Mouse (Mus musculus): ENCODE measurements at regions not wholly inside any gene's neighbourhood (a gene's known extent, or its start where the extent isn't known, plus 50 kb on each side); places are given as distances from the start of the nearest gene placed in this dataset.

- 77% methylated on average over 7 of the region's 7 CpGs for WGBS
- Histone ChIP-seq H3K4me2 (no peak overlapping the region), H3K27ac (ENCODE audit: low read depth, low read length) (no peak overlapping the region), H3K9ac (ENCODE audit: low read length) (no peak overlapping the region), H3K36me3 (ENCODE audit: control insufficient read depth, insufficient read depth, low read length) (no peaks in the 10 kb centered on the region), H3K4me1 (ENCODE audit: control insufficient read depth, insufficient read depth, low read length) (peaks cover 2% of the 10 kb centered on the region; the same call in 1 of the 2 replicates), H3K9me3 (ENCODE audit: control insufficient read depth, low read length) (no peaks in the 10 kb centered on the region; the same call in 1 of the 2 replicates), H3K4me3 (ENCODE audit: low read depth, low read length) (no peak overlapping the region), H3K27me3 (ENCODE audit: control insufficient read depth, insufficient read depth, low read length) (no peaks in the 10 kb centered on the region)
- ATAC-seq (ENCODE audit: low FRiP score): 0 out of 2 replicates have a peak, but pooled peaks have one; percentile 47
- DNase-seq (ENCODE audit: low spot score, missing footprints): peak; percentile 41
Observed at GRCm38 (mm10) chr3:58123396-58124077, 275.7 kb upstream of the Pfn2 start.

- no peaks in the 10 kb centered on the region for H3K27me3 ChIP-seq (ENCODE audit: control insufficient read depth, insufficient read depth, low read length)
- no peak overlapping the region for H3K9ac ChIP-seq (ENCODE audit: low read length)
- H3K9me3 ChIP-seq (ENCODE audit: control insufficient read depth, low read length): no peaks in the 10 kb centered on the region; the same call in 1 of the 2 replicates
- WGBS: 81% methylated on average over 1 of the region's 1 CpGs
- no peak for ATAC-seq (ENCODE audit: low FRiP score)
- H3K36me3 ChIP-seq (ENCODE audit: control insufficient read depth, insufficient read depth, low read length): no peaks in the 10 kb centered on the region
- peaks cover 2% of the 10 kb centered on the region; the same call in 1 of the 2 replicates for H3K4me1 ChIP-seq (ENCODE audit: control insufficient read depth, insufficient read depth, low read length)
- H3K4me2 ChIP-seq: no peak overlapping the region
- no peak overlapping the region for H3K4me3 ChIP-seq (ENCODE audit: low read depth, low read length)
- DNase-seq (ENCODE audit: low spot score, missing footprints): peak; percentile 75
- H3K27ac ChIP-seq (ENCODE audit: low read depth, low read length): no peak overlapping the region
Observed at GRCm38 (mm10) chr3:58124886-58125285, 277.0 kb upstream of the Pfn2 start.

GRCm38 (mm10) chr3:58126996-58127395 lies 279.1 kb upstream of the Pfn2 start:
- H3K9ac ChIP-seq (ENCODE audit: low read length): no peak overlapping the region
- no peaks in the 10 kb centered on the region for H3K9me3 ChIP-seq (ENCODE audit: control insufficient read depth, low read length)
- peaks cover 2% of the 10 kb centered on the region; the same call in 1 of the 2 replicates for H3K4me1 ChIP-seq (ENCODE audit: control insufficient read depth, insufficient read depth, low read length)
- no peak overlapping the region for H3K4me3 ChIP-seq (ENCODE audit: low read depth, low read length)
- H3K27me3 ChIP-seq (ENCODE audit: control insufficient read depth, insufficient read depth, low read length): no peaks in the 10 kb centered on the region
- no peak overlapping the region for H3K4me2 ChIP-seq
- ATAC-seq (ENCODE audit: low FRiP score) (no peak), DNase-seq (ENCODE audit: low spot score, missing footprints) (no peak)
- no peak overlapping the region for H3K27ac ChIP-seq (ENCODE audit: low read depth, low read length)
- H3K36me3 ChIP-seq (ENCODE audit: control insufficient read depth, insufficient read depth, low read length): no peaks in the 10 kb centered on the region

- no peaks in the 10 kb centered on the region for H3K27me3 ChIP-seq (ENCODE audit: control insufficient read depth, insufficient read depth, low read length)
- H3K9me3 ChIP-seq (ENCODE audit: control insufficient read depth, low read length): no peaks in the 10 kb centered on the region
- H3K4me2 ChIP-seq: no peak overlapping the region
- 50% methylated on average over 8 of the region's 8 CpGs for WGBS
- peaks cover 2% of the 10 kb centered on the region; the same call in 1 of the 2 replicates for H3K4me1 ChIP-seq (ENCODE audit: control insufficient read depth, insufficient read depth, low read length)
- ATAC-seq (ENCODE audit: low FRiP score) (peak; percentile 82), DNase-seq (ENCODE audit: low spot score, missing footprints) (no peak)
- no peak overlapping the region for H3K9ac ChIP-seq (ENCODE audit: low read length)
- no peaks in the 10 kb centered on the region for H3K36me3 ChIP-seq (ENCODE audit: control insufficient read depth, insufficient read depth, low read length)
- no peak overlapping the region for H3K27ac ChIP-seq (ENCODE audit: low read depth, low read length)
- H3K4me3 ChIP-seq (ENCODE audit: low read depth, low read length): no peak overlapping the region
Observed at GRCm38 (mm10) chr3:58128059-58128458, 280.2 kb upstream of the Pfn2 start.

- DNase-seq (ENCODE audit: low spot score, missing footprints): no peak
- no peaks in the 10 kb centered on the region for H3K9me3 ChIP-seq (ENCODE audit: control insufficient read depth, low read length)
- peaks cover 2% of the 10 kb centered on the region; the same call in 1 of the 2 replicates for H3K4me1 ChIP-seq (ENCODE audit: control insufficient read depth, insufficient read depth, low read length)
- H3K27me3 ChIP-seq (ENCODE audit: control insufficient read depth, insufficient read depth, low read length): no peaks in the 10 kb centered on the region
- H3K9ac ChIP-seq (ENCODE audit: low read length): no peak overlapping the region
- no peak for ATAC-seq (ENCODE audit: low FRiP score)
- WGBS: 70% methylated on average over 6 of the region's 6 CpGs
- no peak overlapping the region for H3K27ac ChIP-seq (ENCODE audit: low read depth, low read length)
- no peak overlapping the region for H3K4me3 ChIP-seq (ENCODE audit: low read depth, low read length)
- H3K36me3 ChIP-seq (ENCODE audit: control insufficient read depth, insufficient read depth, low read length): no peaks in the 10 kb centered on the region
- H3K4me2 ChIP-seq: no peak overlapping the region
Observed at GRCm38 (mm10) chr3:58129358-58129903, 281.6 kb upstream of the Pfn2 start.

GRCm38 (mm10) chr3:58135607-58136365 lies 278.7 kb upstream of the Tsc22d2 start:
- H3K27ac ChIP-seq (ENCODE audit: low read depth, low read length): no peak overlapping the region
- DNase-seq (ENCODE audit: low spot score, missing footprints) (no peak), ATAC-seq (ENCODE audit: low FRiP score) (no peak)
- H3K4me2 ChIP-seq: no peak overlapping the region
- no peaks in the 10 kb centered on the region for H3K9me3 ChIP-seq (ENCODE audit: control insufficient read depth, low read length)
- H3K9ac ChIP-seq (ENCODE audit: low read length): no peak overlapping the region
- H3K27me3 ChIP-seq (ENCODE audit: control insufficient read depth, insufficient read depth, low read length): no peaks in the 10 kb centered on the region
- WGBS: 44% methylated on average over 10 of the region's 10 CpGs
- H3K4me3 ChIP-seq (ENCODE audit: low read depth, low read length): no peak overlapping the region
- no peaks in the 10 kb centered on the region for H3K4me1 ChIP-seq (ENCODE audit: control insufficient read depth, insufficient read depth, low read length)
- no peaks in the 10 kb centered on the region for H3K36me3 ChIP-seq (ENCODE audit: control insufficient read depth, insufficient read depth, low read length)

- Histone ChIP-seq H3K4me2 (no peak overlapping the region), H3K4me3 (ENCODE audit: low read depth, low read length) (no peak overlapping the region), H3K9me3 (ENCODE audit: control insufficient read depth, low read length) (no peaks in the 10 kb centered on the region), H3K27ac (ENCODE audit: low read depth, low read length) (no peak overlapping the region), H3K36me3 (ENCODE audit: control insufficient read depth, insufficient read depth, low read length) (no peaks in the 10 kb centered on the region), H3K9ac (ENCODE audit: low read length) (no peak overlapping the region), H3K4me1 (ENCODE audit: control insufficient read depth, insufficient read depth, low read length) (no peaks in the 10 kb centered on the region), H3K27me3 (ENCODE audit: control insufficient read depth, insufficient read depth, low read length) (no peaks in the 10 kb centered on the region)
- ATAC-seq (ENCODE audit: low FRiP score) (no peak), DNase-seq (ENCODE audit: low spot score, missing footprints) (peak; percentile 89)
- WGBS: 75% methylated on average over 8 of the region's 8 CpGs
Observed at GRCm38 (mm10) chr3:58138726-58139585, 275.6 kb upstream of the Tsc22d2 start.

- DNase-seq (ENCODE audit: low spot score, missing footprints) (no peak), ATAC-seq (ENCODE audit: low FRiP score) (no peak)
- H3K9ac ChIP-seq (ENCODE audit: low read length): no peak overlapping the region
- no peak overlapping the region for H3K4me2 ChIP-seq
- 69% methylated on average over 3 of the region's 3 CpGs for WGBS
- H3K9me3 ChIP-seq (ENCODE audit: control insufficient read depth, low read length): no peaks in the 10 kb centered on the region
- H3K27me3 ChIP-seq (ENCODE audit: control insufficient read depth, insufficient read depth, low read length): no peaks in the 10 kb centered on the region
- H3K36me3 ChIP-seq (ENCODE audit: control insufficient read depth, insufficient read depth, low read length): no peaks in the 10 kb centered on the region
- H3K4me3 ChIP-seq (ENCODE audit: low read depth, low read length): no peak overlapping the region
- H3K27ac ChIP-seq (ENCODE audit: low read depth, low read length): no peak overlapping the region
- H3K4me1 ChIP-seq (ENCODE audit: control insufficient read depth, insufficient read depth, low read length): no peaks in the 10 kb centered on the region
Observed at GRCm38 (mm10) chr3:58146108-58146507, 268.4 kb upstream of the Tsc22d2 start.
